Mouse (Mus musculus) myocyte (in vitro differentiated cells): Measurements from ENCODE around the gene Entpd8. TPM values are rescaled to one million over a fixed set of nuclear protein-coding genes. Genes with fewer than 3 reads are reported as not detected.

Source experiments
- H3K27me3 ChIP-seq: one replicate; pipeline ENCODE4 v1.6.1; 2011; ENCODE audit not compliant: control insufficient read depth, insufficient read depth, insufficient read length
- H3K36me3 ChIP-seq: one replicate; pipeline ENCODE4 v1.6.1; 2011; ENCODE audit not compliant: control insufficient read depth, insufficient read depth
- H3K4me2 ChIP-seq: one replicate; pipeline ENCODE4 v1.6.1; 2011; ENCODE audit warnings: low read depth, control low read depth
- H3K4me3 ChIP-seq: one replicate; pipeline ENCODE4 v1.5.1; 2011; ENCODE audit warnings: mild to moderate bottlenecking, control low read depth, moderate library complexity
- H3K79me2 ChIP-seq: one replicate; pipeline ENCODE4 v1.6.1; 2011; ENCODE audit not compliant: control insufficient read depth, insufficient read depth
- H3ac ChIP-seq: one replicate; pipeline ENCODE4 v1.6.1; 2011; ENCODE audit not compliant: control insufficient read depth, insufficient read length
- CEBPB ChIP-seq: IDR thresholded peaks from 2 replicates; pipeline ENCODE4 v1.6.1; 2011; ENCODE audit warnings: mild to moderate bottlenecking, moderate library complexity; ENCODE audit not compliant: poor library complexity, insufficient read depth, severe bottlenecking
- E2F4 ChIP-seq: IDR thresholded peaks from one replicate; pipeline ENCODE4 v1.6.1; 2011; ENCODE audit warnings: mild to moderate bottlenecking, control low read depth, moderate library complexity; ENCODE audit not compliant: insufficient read depth
- MAX ChIP-seq: IDR thresholded peaks from one replicate; pipeline ENCODE4 v1.6.1; 2011; ENCODE audit warnings: low read depth, mild to moderate bottlenecking, control low read depth
- MYOD1 ChIP-seq, 3 experiments: IDR thresholded peaks; one replicate each; pipeline ENCODE4 v1.6.1; 2011; ENCODE audit warnings: control low read depth in 2 of 3, low read depth in 2 of 3, mild to moderate bottlenecking in 2 of 3, moderate library complexity in 1 of 3; ENCODE audit not compliant: insufficient read length in 2 of 3, control insufficient read depth in 1 of 3
- MYOG ChIP-seq, 3 experiments: IDR thresholded peaks; one replicate each; pipeline ENCODE4 v1.6.1; 2011; ENCODE audit warnings: control low read depth in 2 of 3, low read depth in 2 of 3, mild to moderate bottlenecking in 2 of 3; ENCODE audit not compliant: insufficient read length in 2 of 3, control insufficient read depth in 1 of 3, insufficient read depth in 1 of 3
- POLR2A ChIP-seq: IDR thresholded peaks from one replicate; pipeline ENCODE4 v1.6.1; 2011; ENCODE audit warnings: low read depth, mild to moderate bottlenecking, control low read depth, moderate library complexity; ENCODE audit not compliant: insufficient read length
- POLR2AphosphoS2 ChIP-seq: IDR thresholded peaks from one replicate; pipeline ENCODE4 v1.6.1; 2011; ENCODE audit warnings: low read depth, control low read depth; ENCODE audit not compliant: insufficient read length
- REST ChIP-seq: IDR thresholded peaks from one replicate; pipeline ENCODE4 v1.6.1; 2011; ENCODE audit warnings: mild to moderate bottlenecking, control low read depth, moderate library complexity; ENCODE audit not compliant: insufficient read depth, insufficient read length
- SRF ChIP-seq: IDR thresholded peaks from one replicate; pipeline ENCODE4 v1.6.1; 2011; ENCODE audit warnings: low read depth; ENCODE audit not compliant: control insufficient read depth, insufficient read length
- TCF12 ChIP-seq: IDR thresholded peaks from one replicate; pipeline ENCODE4 v1.6.1; 2011; ENCODE audit warnings: mild to moderate bottlenecking, control low read depth; ENCODE audit not compliant: poor library complexity, insufficient read depth, severe bottlenecking
- TCF3 ChIP-seq: IDR thresholded peaks from one replicate; pipeline ENCODE4 v1.6.1; 2011; ENCODE audit warnings: low read depth, control low read depth; ENCODE audit not compliant: insufficient read length
- USF1 ChIP-seq: IDR thresholded peaks from one replicate; pipeline ENCODE4 v1.6.1; 2011; ENCODE audit warnings: low read depth, mild to moderate bottlenecking, control low read depth, moderate library complexity
- polyA plus RNA-seq: library from polyadenylated mRNA; unstranded; fragments of >200 nt; fragmentation: generic; extraction: Trizol; gene quantifications from one replicate; pipeline ENCODE4 v1.2.1, GENCODE M21; 2012; ENCODE audit warnings: missing spikeins

Entpd8 gene
- polyA plus RNA-seq, 1 experiment: not detected

DNA sequence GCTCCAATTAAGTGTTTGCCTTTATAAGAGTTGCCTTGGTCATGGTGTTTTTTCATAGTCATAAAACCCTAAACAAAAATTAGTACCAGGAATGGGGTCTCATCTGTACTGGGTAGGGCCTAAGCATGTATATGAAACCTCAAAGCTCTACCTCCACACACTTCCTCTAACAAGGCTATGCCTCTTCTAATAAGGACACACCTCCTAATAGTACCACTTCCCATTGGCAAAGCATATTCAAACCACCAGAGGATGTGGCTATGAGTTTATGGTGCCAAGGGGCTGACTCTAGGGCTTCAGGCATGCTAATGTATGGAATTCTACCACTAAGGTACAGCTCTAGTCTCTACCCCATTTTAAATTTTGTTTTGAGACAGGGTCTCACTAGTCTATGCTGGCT is 14.6 kb upstream of the Entpd8 start:
- H3K27me3 ChIP-seq: no peaks in the 10 kb centered on the region
- no peak overlapping the region for H3K4me2 ChIP-seq
- H3K36me3 ChIP-seq: no peaks in the 10 kb centered on the region
- H3K4me3 ChIP-seq: no peak overlapping the region
- H3ac ChIP-seq: no peak overlapping the region
- H3K79me2 ChIP-seq: no peaks in the 10 kb centered on the region
- no peak for TF ChIP-seq MAX
- TF ChIP-seq USF1: no peak
- no peak for TF ChIP-seq POLR2A
- no peak for TF ChIP-seq MYOG (IDR thresholded peaks at IDR 0.05; ENCODE audit: control insufficient read depth in 1 of 3, insufficient read depth in 1 of 3, insufficient read length in 2 of 3, low read depth in 2 of 3)
- no peak for TF ChIP-seq CEBPB
- no peak for TF ChIP-seq TCF12
- TF ChIP-seq MYOD1 (IDR thresholded peaks at IDR 0.05; ENCODE audit: control insufficient read depth in 1 of 3, insufficient read length in 2 of 3, low read depth in 2 of 3): no peak
- no peak for TF ChIP-seq POLR2AphosphoS2
- TF ChIP-seq REST: no peak
- TF ChIP-seq E2F4: no peak

- H3ac ChIP-seq: no peak overlapping the region
- no peaks in the 10 kb centered on the region for H3K36me3 ChIP-seq
- no peaks in the 10 kb centered on the region for H3K27me3 ChIP-seq
- no peak overlapping the region for H3K4me3 ChIP-seq
- H3K79me2 ChIP-seq: no peaks in the 10 kb centered on the region
- no peak overlapping the region for H3K4me2 ChIP-seq
- TF ChIP-seq MYOG (IDR thresholded peaks at IDR 0.05; ENCODE audit: control insufficient read depth in 1 of 3, insufficient read depth in 1 of 3, insufficient read length in 2 of 3, low read depth in 2 of 3): no peak
- no peak for TF ChIP-seq POLR2A
- TF ChIP-seq REST: no peak
- no peak for TF ChIP-seq E2F4
- TF ChIP-seq USF1: no peak
- TF ChIP-seq CEBPB: no peak
- no peak for TF ChIP-seq SRF
- no peak for TF ChIP-seq MYOD1 (IDR thresholded peaks at IDR 0.05; ENCODE audit: control insufficient read depth in 1 of 3, insufficient read length in 2 of 3, low read depth in 2 of 3)
- TF ChIP-seq TCF3: no peak
- TF ChIP-seq POLR2AphosphoS2: no peak
- no peak for TF ChIP-seq TCF12
- no peak for TF ChIP-seq MAX
Observed at GRCm38 (mm10) chr2:25066552-25066951, 13.6 kb upstream of the Entpd8 start.

- H3K27me3 ChIP-seq: no peaks in the 10 kb centered on the region
- TF ChIP-seq REST (no peak), E2F4 (no peak)
- H3K4me3 ChIP-seq: no peak overlapping the region
- no peak overlapping the region for H3ac ChIP-seq
- H3K4me2 ChIP-seq: no peak overlapping the region
- no peaks in the 10 kb centered on the region for H3K36me3 ChIP-seq
- no peaks in the 10 kb centered on the region for H3K79me2 ChIP-seq
Observed at GRCm38 (mm10) chr2:25069537-25069936, 10.6 kb upstream of the Entpd8 start.

DNA sequence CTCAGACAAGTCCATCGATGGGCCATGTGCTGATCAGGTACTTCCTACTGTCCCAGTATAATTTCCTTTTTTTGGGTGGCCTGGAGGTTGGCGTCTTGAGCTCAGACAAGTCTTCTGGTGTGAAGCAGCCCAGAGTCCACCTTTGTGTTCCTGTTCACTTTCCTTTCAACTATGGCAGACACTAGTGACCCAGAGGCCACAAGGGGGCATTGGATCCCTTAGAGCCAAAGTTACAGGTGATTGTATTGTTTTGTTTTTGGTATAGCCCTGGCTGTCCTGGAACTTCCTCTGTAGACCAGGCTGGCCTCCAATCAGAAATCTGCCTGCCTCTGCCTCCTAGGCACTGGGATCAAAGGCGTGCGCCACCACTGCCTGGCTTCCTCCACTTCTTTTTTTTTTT is 7.7 kb upstream of the Entpd8 start:
- Histone ChIP-seq H3K36me3 (no peaks in the 10 kb centered on the region), H3K79me2 (no peaks in the 10 kb centered on the region), H3K4me3 (no peak overlapping the region), H3K27me3 (peaks cover 10% of the 10 kb centered on the region), H3ac (no peak overlapping the region), H3K4me2 (no peak overlapping the region)
- TF ChIP-seq MYOG (IDR thresholded peaks at IDR 0.05; ENCODE audit: control insufficient read depth in 1 of 3, insufficient read depth in 1 of 3, insufficient read length in 2 of 3, low read depth in 2 of 3): no peak
- no peak for TF ChIP-seq TCF12
- TF ChIP-seq CEBPB: no peak
- TF ChIP-seq MAX: no peak
- no peak for TF ChIP-seq MYOD1 (IDR thresholded peaks at IDR 0.05; ENCODE audit: control insufficient read depth in 1 of 3, insufficient read length in 2 of 3, low read depth in 2 of 3)
- TF ChIP-seq REST: no peak
- no peak for TF ChIP-seq POLR2A
- TF ChIP-seq E2F4: no peak
- no peak for TF ChIP-seq POLR2AphosphoS2
- no peak for TF ChIP-seq TCF3
- no peak for TF ChIP-seq USF1
- no peak for TF ChIP-seq SRF

DNA sequence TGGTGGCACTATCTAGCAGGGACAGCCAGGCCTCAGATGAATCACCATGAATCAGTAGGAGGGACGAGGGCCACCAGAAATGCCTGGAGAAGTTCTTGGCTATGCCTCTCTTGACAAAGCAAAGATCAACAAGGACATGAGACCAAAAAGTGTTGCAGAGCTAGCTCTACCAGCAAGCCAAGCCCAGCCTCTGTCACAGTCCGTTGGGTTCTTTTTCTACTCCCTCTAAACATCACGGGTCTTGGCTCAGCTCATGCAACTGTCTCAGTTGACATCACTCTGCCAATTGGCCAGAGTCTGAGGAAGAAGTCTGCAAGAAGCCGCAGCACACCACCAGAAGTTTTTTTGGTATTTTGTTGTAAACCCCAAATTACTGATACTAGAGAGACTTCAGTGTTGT is 4.6 kb upstream of the Entpd8 start:
- no peaks in the 10 kb centered on the region for H3K36me3 ChIP-seq
- H3K4me2 ChIP-seq: no peak overlapping the region
- H3ac ChIP-seq: no peak overlapping the region
- TF ChIP-seq SRF (no peak), CEBPB (no peak), POLR2A (no peak), POLR2AphosphoS2 (no peak), MAX (no peak)
- H3K4me3 ChIP-seq: no peak overlapping the region
- H3K79me2 ChIP-seq: no peaks in the 10 kb centered on the region
- peaks cover 29% of the 10 kb centered on the region for H3K27me3 ChIP-seq
